Comparison of ENCODE assay signal across 8 mouse cellular contexts in genomic region chr19:45283302-45283701, GRCm38 (mm10). TPM values are rescaled to one million over a fixed set of nuclear protein-coding genes. Genes with fewer than 3 reads are reported as not detected.
DNase-seq lines count a peak whose midpoint lies in the region; ATAC-seq lines count a peak whose summit lies in the region.

No protein-coding gene starts in this region.

- H3K4me3 ChIP-seq in liver, embryonic 11.5 days (ENCODE audit: low read depth, low read length) = no peak overlapping the region
- no peak overlapping the region for H3K4me3 ChIP-seq in embryonic facial prominence, embryonic 11.5 days (ENCODE audit: low read depth, low read length)
- H3K4me3 ChIP-seq in heart, embryonic 10.5 days = peak overlapping the region; percentile 43

- H3K9ac ChIP-seq in liver, embryonic 11.5 days (ENCODE audit: low read depth, low read length) = no peak overlapping the region
- no peak overlapping the region for H3K9ac ChIP-seq in embryonic facial prominence, embryonic 11.5 days (replicated peaks; ENCODE audit: low read length)

- H3K36me3 ChIP-seq in liver, embryonic 11.5 days (ENCODE audit: control insufficient read depth, insufficient read depth, low read length) = no peaks in the 10 kb centered on the region
- H3K36me3 ChIP-seq in embryonic facial prominence, embryonic 11.5 days (replicated peaks; ENCODE audit: control insufficient read depth, insufficient read depth, low read depth, low read length) = no peaks in the 10 kb centered on the region
- no peaks in the 10 kb centered on the region for H3K36me3 ChIP-seq in heart, embryonic 10.5 days

- 10% methylated on average over 10 of the region's 10 CpGs for WGBS in liver, embryonic 11.5 days
- WGBS in embryonic facial prominence, embryonic 11.5 days = 2% methylated on average over 10 of the region's 10 CpGs
- WGBS in heart, embryonic 10.5 days = 7% methylated on average over 10 of the region's 10 CpGs

- DNase-seq in liver = peak; percentile 36
- no peak for DNase-seq in liver, embryonic 11.5 days (ENCODE audit: low spot score)
- peak; percentile 71 for DNase-seq in adrenal gland, postnatal 25 days
- DNase-seq in embryonic facial prominence, embryonic 11.5 days (ENCODE audit: low spot score) = peak; percentile 75
- DNase-seq in heart, embryonic 10.5 days (ENCODE audit: low spot score) = peak; percentile 80
- DNase-seq in kidney, postnatal 25 days = peak; percentile 50 to 67
- DNase-seq in testis, postnatal 10 days (ENCODE audit: low spot score) = peak; percentile 84

- ATAC-seq in liver, embryonic 11.5 days (replicated peaks; ENCODE audit: low FRiP score) = no peak
- ATAC-seq in embryonic facial prominence, embryonic 11.5 days (replicated peaks; ENCODE audit: insufficient number of reproducible peaks, low FRiP score, low TSS enrichment, low read depth) = no peak
- peak; percentile 57 for ATAC-seq in megakaryocyte progenitor cell, adult 5-6 weeks (replicated peaks; ENCODE audit: poor library complexity)

- H3K27ac ChIP-seq in liver, embryonic 11.5 days (ENCODE audit: low read depth, low read length) = no peak overlapping the region
- H3K27ac ChIP-seq in embryonic facial prominence, embryonic 11.5 days (replicated peaks; ENCODE audit: low read depth, low read length) = no peak overlapping the region
- H3K27ac ChIP-seq in heart, embryonic 10.5 days = no peak overlapping the region

- no peak overlapping the region for H3K4me2 ChIP-seq in liver, embryonic 11.5 days
- H3K4me2 ChIP-seq in embryonic facial prominence, embryonic 11.5 days (ENCODE audit: low read depth, low read length) = no peak overlapping the region

- H3K9me3 ChIP-seq in liver, embryonic 11.5 days (ENCODE audit: control insufficient read depth, low read length) = no peaks in the 10 kb centered on the region
- no peaks in the 10 kb centered on the region for H3K9me3 ChIP-seq in embryonic facial prominence, embryonic 11.5 days (replicated peaks; ENCODE audit: control insufficient read depth, low read length)
- no peaks in the 10 kb centered on the region for H3K9me3 ChIP-seq in heart, embryonic 10.5 days

- H3K4me1 ChIP-seq in liver, embryonic 11.5 days (replicated peaks; ENCODE audit: control insufficient read depth, insufficient read depth, low read length) = no peaks in the 10 kb centered on the region
- H3K4me1 ChIP-seq in embryonic facial prominence, embryonic 11.5 days (ENCODE audit: control insufficient read depth, insufficient read depth, low read length) = no peaks in the 10 kb centered on the region
- peaks cover 17% of the 10 kb centered on the region for H3K4me1 ChIP-seq in heart, embryonic 10.5 days

- peaks cover 19% of the 10 kb centered on the region for H3K27me3 ChIP-seq in liver, embryonic 11.5 days (replicated peaks; ENCODE audit: control insufficient read depth, insufficient read depth, low read length)
- 0 out of 2 replicates have a peak, but pooled peaks cover 4% of the 10 kb centered on the region for H3K27me3 ChIP-seq in embryonic facial prominence, embryonic 11.5 days (ENCODE audit: control insufficient read depth, insufficient read depth, low read length)
- H3K27me3 ChIP-seq in heart, embryonic 10.5 days (ENCODE audit: insufficient read depth, poor library complexity, severe bottlenecking) = peaks cover 25% of the 10 kb centered on the region; the same call in 1 of the 2 replicates

RNA-seq across cellular contexts. Expression of gene Lbx1, which starts 47.7 kb away (rescaled TPM):
- 0.14 and 0.58 TPM in 2 replicates for polyA plus RNA-seq in liver, embryonic 11.5 days (2014; fragmentation: Nextera tagmentation; extraction: Ambion mirVana)
- total RNA-seq in adrenal gland, postnatal 25 days (2021) = not detected in 2 replicates
- polyA plus RNA-seq in embryonic facial prominence, embryonic 11.5 days (2014; fragmentation: Nextera tagmentation; extraction: Ambion mirVana) = 0.48 and 0.78 TPM in 2 replicates
- polyA plus RNA-seq in heart, embryonic 10.5 days (2016; fragmentation: Nextera tagmentation; extraction: Ambion mirVana) = 0.20 and 1.0 TPM in 2 replicates
- total RNA-seq in megakaryocyte progenitor cell, adult 5-6 weeks (2015) = not detected in 2 replicates
- total RNA-seq in megakaryocyte progenitor cell, adult 5-6 weeks (2017) = not detected in 2 replicates
